Comparison of ENCODE assay signal across 8 mouse cellular contexts in the genomic region with DNA sequence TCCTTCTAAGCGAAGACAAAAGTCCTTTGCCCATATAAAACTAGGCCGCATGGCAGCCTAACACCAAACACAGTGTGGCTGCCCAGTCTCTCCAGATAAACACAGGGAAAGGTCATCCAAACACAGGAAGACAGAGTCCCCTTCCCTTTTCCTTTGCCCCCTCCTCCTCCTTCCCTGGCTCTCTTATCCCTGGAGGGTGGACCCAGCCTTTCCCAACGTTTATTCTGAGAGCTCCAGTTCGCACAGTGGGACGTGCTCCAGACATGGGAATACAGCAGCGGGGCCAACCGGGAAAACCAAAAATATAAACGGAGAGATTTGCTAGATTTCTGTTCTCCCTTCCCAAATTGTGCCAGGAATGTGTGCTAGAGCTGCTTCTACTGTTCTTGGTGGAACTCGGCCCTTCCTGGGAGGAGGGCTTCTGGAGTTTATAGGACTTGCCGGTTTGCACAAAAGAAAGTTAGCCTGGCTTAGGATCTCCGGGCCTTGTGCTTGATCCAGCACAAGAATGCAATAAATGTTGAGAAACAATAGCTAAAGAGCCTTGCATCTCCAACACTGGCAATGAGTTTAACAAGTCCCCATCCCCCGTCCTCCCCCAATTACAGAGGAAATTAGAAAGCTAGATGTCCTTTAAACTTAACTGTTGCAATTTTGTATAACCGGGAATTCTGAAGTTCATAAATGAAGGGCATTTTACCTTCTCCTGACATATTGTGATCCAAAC. TPM values are rescaled to one million over a fixed set of nuclear protein-coding genes. Genes with fewer than 3 reads are reported as not detected.
DNase-seq lines count a peak whose midpoint lies in the region; ATAC-seq and TF ChIP-seq lines count a peak whose summit lies in the region.
"Had no signal": no experiment of that assay in that cellular context is flagged by ENCODE, and none has a peak within 500 bp of the region (broad histone marks: within the 10 kb centered on the region; RNA-seq: fewer than 3 reads in every experiment).

No protein-coding gene starts in this region.

- H3K4me2 ChIP-seq in limb, embryonic 14.5 days (replicated peaks; ENCODE audit: low read depth, low read length, severe bottlenecking) = no peak overlapping the region
- H3K4me2 ChIP-seq in stomach, postnatal 0 days (replicated peaks; ENCODE audit: low read depth) = no peak overlapping the region
- H3K4me2 ChIP-seq: midbrain, embryonic 12.5 days had no signal

- peak overlapping the region; percentile 52; the same call in 1 of the 2 replicates for H3K27ac ChIP-seq in limb, embryonic 14.5 days (replicated peaks; ENCODE audit: low read depth, low read length)
- peak overlapping the region; percentile 87 for H3K27ac ChIP-seq in stomach, postnatal 0 days (replicated peaks)
- H3K27ac ChIP-seq: midbrain, embryonic 12.5 days had no signal

- DNase-seq in adipocyte (ENCODE audit: low spot score) = peak; percentile 97
- DNase-seq in adrenal gland, postnatal 36 days = peak; percentile 36 to 65
- peak; percentile 62 for DNase-seq in heart, postnatal 14 days
- DNase-seq in limb, embryonic 14.5 days (ENCODE audit: low spot score) = no peak
- no peak for DNase-seq in stomach, postnatal 0 days (ENCODE audit: low spot score)
- no peak for DNase-seq in left cerebral cortex, adult 9 months (ENCODE audit: low spot score in 2 of 2)

- H3K27me3 ChIP-seq in limb, embryonic 14.5 days (ENCODE audit: control insufficient read depth, insufficient read depth, low read length) = no peaks in the 10 kb centered on the region
- no peaks in the 10 kb centered on the region for H3K27me3 ChIP-seq in stomach, postnatal 0 days (ENCODE audit: control insufficient read depth, insufficient read depth, low read length)
- H3K27me3 ChIP-seq: midbrain, embryonic 12.5 days had no signal

- no peak for TF ChIP-seq POLR2A in limb, embryonic 14.5 days (IDR thresholded peaks at IDR 0.05; ENCODE audit: borderline replicate concordance, extremely low read depth, insufficient read depth, insufficient read length)

- no peaks in the 10 kb centered on the region for H3K36me3 ChIP-seq in limb, embryonic 14.5 days (ENCODE audit: control insufficient read depth, insufficient read depth, low read length)
- H3K36me3 ChIP-seq in stomach, postnatal 0 days (ENCODE audit: control insufficient read depth, insufficient read depth, low read length) = no peaks in the 10 kb centered on the region
- H3K36me3 ChIP-seq: midbrain, embryonic 12.5 days had no signal

- H3K9me3 ChIP-seq in limb, embryonic 14.5 days (ENCODE audit: control insufficient read depth, low read length) = no peaks in the 10 kb centered on the region
- H3K9me3 ChIP-seq in stomach, postnatal 0 days (ENCODE audit: control insufficient read depth, low read length) = no peaks in the 10 kb centered on the region
- H3K9me3 ChIP-seq: midbrain, embryonic 12.5 days had no signal

- TF ChIP-seq CTCF in stomach, postnatal 0 days (IDR thresholded peaks at IDR 0.05; ENCODE audit: low read depth) = no peak

- H3K4me3 ChIP-seq in limb, embryonic 14.5 days (replicated peaks; ENCODE audit: low read length) = no peak overlapping the region
- no peak overlapping the region for H3K4me3 ChIP-seq in stomach, postnatal 0 days (ENCODE audit: low read depth, low read length)
- H3K4me3 ChIP-seq: midbrain, embryonic 12.5 days had no signal

- no peak for ATAC-seq in limb, embryonic 14.5 days (ENCODE audit: low FRiP score, low read depth)
- no peak; the same call in 1 of the 2 replicates for ATAC-seq in stomach, postnatal 0 days (ENCODE audit: low FRiP score, low TSS enrichment)
- no peak for ATAC-seq in frontal cortex, adult (ENCODE audit: low TSS enrichment)

- 55% methylated on average over 13 of the region's 13 CpGs for WGBS in limb, embryonic 14.5 days
- WGBS in stomach, postnatal 0 days = 54% methylated on average over 13 of the region's 13 CpGs

- intact Hi-C loops in heart, postnatal 14 days (cut with DNase I) = loop anchor here (1.0 to 5.0 kb wide), 2 partner anchors 24 to 38 kb away; partner anchors contain the start of gene Arhgap29

- H3K9ac ChIP-seq in limb, embryonic 14.5 days (ENCODE audit: low read depth, low read length, severe bottlenecking) = no peak overlapping the region
- H3K9ac ChIP-seq in stomach, postnatal 0 days (ENCODE audit: low read length) = no peak overlapping the region
- H3K9ac ChIP-seq: midbrain, embryonic 12.5 days had no signal

- peaks cover 6% of the 10 kb centered on the region; the same call in 1 of the 2 replicates for H3K4me1 ChIP-seq in limb, embryonic 14.5 days (ENCODE audit: control insufficient read depth, insufficient read depth, low read length)
- no peaks in the 10 kb centered on the region; the same call in 1 of the 2 replicates for H3K4me1 ChIP-seq in stomach, postnatal 0 days (replicated peaks; ENCODE audit: control insufficient read depth, insufficient read depth)
- H3K4me1 ChIP-seq: midbrain, embryonic 12.5 days had no signal

- no peak for TF ChIP-seq EP300 in stomach, postnatal 0 days (optimal IDR thresholded peaks at IDR 0.05)

RNA-seq across cellular contexts. Expression of gene Arhgap29, which starts 37.7 kb away (rescaled TPM):
- total RNA-seq in adrenal gland, postnatal 36 days (2021) = 10 to 100 TPM; 60.2 to 60.4 TPM
- 10 to 100 TPM; 71.1 to 72.6 TPM for total RNA-seq in heart, postnatal 14 days (2021)
- polyA plus RNA-seq in limb, embryonic 14.5 days (2012; rRNA removed) = 42.0 and 47.4 TPM in 2 replicates
- polyA plus RNA-seq in limb, embryonic 14.5 days (2014; fragmentation: Nextera tagmentation; extraction: Ambion mirVana) = 65.0 and 66.9 TPM in 2 replicates
- polyA plus RNA-seq in stomach, postnatal 0 days (2015; fragmentation: Nextera tagmentation; extraction: Ambion mirVana) = 15.4 and 16.6 TPM in 2 replicates

Comparison
In these comparisons a context has a peak if more than half of its experiments do, and no peak if none do; other contexts are left out.
1. DNase-seq: peak in adipocyte (single experiment), adrenal gland, postnatal 36 days (2 of 2) and heart, postnatal 14 days (2 of 2); none in limb, embryonic 14.5 days (single experiment), stomach, postnatal 0 days (single experiment) and left cerebral cortex, adult 9 months (0 of 2).